Mouse (Mus musculus) thymus, postnatal 4 days (tissue): ENCODE measurements around the gene Zfp459.
"Not testable (repeated sequence)": the region's sequence is repeated elsewhere in the genome, so short reads cannot be mapped to it uniquely, and the experiment has no call there.

Experiments
- DNase-seq: peaks from one replicate; pipeline ENCODE4 v3.0.0; 2021

Zfp459 gene

DNA sequence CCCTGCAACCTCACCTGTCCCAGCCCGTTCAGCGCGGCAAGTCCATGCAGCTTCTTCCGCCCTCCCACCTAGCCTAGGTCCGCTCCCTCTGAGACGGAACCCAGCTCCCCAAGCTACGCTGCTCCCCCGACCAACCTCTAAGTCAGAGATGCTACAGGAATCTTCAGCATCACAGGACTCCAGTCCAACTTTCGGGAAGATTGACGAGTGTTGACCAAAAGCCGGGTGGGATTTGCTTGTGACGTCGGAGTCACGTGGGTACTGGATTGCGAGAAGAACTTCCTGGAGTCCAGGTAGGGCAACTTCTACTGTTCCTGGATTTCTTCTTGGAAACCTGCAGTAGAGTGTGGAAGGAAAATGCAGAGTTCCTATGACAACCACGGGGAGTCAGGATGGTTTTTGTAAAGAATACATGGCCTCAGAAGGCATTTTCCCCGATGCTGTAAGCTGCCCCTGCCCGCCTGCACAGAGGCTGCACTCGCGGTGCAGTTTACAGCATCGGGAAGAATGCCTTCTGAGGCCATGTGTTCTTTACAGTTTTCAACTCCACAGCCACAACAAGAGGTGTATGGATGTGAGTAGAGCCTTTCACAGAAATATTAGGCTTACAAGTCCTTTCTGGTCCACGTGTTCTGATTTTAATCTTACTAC, at the start of gene Zfp459:
Gene Zfp459, minus strand, starts transcription at position 212 of the 651 bp plus-strand sequence.
- peak; percentile 66 for DNase-seq

- no peak for DNase-seq
These were observed 48.1 kb upstream of the Zfp459 start for GRCm38 (mm10) chr13:67469274-67469673.

- not testable (repeated sequence) for DNase-seq
These were observed 42.4 kb upstream of the Zfp459 start for GRCm38 (mm10) chr13:67463506-67464185.

DNA sequence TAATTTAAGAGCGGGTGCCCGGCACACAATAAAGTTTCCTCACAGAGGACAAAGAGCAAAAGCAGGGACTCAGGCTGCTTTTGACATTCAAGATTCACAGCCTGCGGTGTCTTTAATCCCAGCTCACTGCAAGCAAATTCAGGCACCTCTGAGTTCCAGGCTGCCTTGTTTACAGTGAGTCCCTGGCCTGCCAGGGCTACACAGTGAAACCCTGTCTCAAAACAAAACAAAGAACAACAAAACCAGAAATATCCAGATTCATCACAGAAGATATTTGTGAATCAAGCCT, 30.7 kb upstream of the Zfp459 start:
- DNase-seq: peak; percentile 11

DNA sequence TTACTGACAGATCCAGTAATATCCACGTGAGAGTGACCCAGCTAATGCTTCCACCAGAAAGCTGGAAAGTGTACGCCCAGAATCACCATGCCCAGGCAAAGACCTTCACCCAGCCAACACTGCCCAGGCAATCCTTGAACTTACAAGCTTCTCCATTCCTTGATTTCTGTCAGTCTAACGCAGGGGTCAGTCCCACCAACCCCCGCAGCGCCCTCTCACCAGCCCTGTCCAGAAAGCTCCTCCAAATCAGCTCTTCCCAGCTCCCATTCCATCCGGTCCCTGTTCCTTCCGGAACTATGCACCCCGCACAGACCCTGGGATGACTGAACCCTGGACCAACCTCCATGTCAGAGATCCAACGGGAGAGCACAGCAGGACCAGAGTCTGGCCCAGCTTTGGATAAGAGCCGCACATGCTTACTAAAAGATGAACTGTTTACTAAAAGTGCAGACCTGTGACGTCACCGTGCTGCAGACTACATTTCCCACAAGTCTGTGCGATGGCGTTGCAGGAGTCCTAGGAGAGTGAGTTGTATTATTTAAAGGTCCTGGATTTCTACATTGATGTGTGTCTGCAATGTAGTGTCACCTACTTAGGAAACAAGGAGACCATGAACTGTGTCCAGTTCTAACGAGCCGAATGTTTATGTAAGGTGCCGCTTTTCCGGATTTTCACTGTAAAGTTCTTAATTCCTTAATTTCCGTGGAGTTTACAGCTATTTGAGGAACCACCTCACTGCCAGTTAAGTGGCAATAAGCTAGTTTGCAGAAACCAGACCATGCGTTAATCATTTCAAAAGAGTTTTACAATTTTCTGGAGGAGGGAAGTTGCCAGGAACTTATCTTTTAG, 30.2 kb upstream of the Zfp459 start, which contains the start of gene Zfp874a:
Gene Zfp874a, minus strand, starts transcription at position 453 of the 849 bp plus-strand sequence.
- DNase-seq: peak; percentile 90

DNA sequence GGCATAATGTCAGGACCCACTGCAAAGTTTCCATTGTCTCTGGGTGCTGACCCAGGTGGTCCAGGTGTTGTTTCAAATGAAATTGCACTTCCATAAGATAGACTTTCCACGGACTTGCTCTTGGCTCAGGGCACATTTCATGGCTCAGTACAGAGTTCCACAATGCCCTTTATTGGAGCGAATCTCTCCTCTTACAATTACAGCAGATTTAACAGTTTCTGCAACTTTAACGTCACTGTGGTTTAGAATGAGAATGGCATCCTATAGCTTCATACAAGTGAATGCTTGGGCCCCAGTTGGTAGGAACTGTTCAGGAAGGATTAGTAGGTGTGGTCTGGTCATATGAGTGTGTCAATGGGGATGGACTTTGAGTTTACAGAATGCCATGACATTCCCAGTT, 15.9 kb upstream of the Zfp459 start:
- DNase-seq: not testable (repeated sequence)

GRCm38 (mm10) chr13:67428116-67428515, 6.9 kb upstream of the Zfp459 start:
- no peak for DNase-seq

DNA sequence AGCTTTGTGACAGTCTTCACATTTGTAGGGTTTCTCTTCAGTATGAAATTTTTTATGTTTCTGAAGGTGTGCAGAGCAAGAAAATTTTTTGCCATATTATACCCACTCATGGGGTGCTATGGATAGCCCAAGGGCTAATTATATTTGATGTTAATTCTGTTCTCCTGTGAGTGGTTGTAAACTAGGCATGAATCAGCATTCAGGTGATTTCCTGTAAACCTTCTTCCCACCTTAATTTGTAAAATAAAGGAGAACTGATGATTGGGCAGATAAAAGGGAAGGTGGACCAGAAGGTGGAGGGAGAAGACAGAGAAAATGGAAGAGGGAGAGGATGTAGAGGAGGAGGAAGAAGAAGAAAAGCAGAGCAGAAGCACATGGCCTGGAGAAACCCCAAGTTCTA, 4.5 kb upstream of the Zfp459 start:
- DNase-seq: not testable (repeated sequence)

GRCm38 (mm10) chr13:67422532-67422931, 1.3 kb upstream of the Zfp459 start:
- DNase-seq: not testable (repeated sequence)

DNA sequence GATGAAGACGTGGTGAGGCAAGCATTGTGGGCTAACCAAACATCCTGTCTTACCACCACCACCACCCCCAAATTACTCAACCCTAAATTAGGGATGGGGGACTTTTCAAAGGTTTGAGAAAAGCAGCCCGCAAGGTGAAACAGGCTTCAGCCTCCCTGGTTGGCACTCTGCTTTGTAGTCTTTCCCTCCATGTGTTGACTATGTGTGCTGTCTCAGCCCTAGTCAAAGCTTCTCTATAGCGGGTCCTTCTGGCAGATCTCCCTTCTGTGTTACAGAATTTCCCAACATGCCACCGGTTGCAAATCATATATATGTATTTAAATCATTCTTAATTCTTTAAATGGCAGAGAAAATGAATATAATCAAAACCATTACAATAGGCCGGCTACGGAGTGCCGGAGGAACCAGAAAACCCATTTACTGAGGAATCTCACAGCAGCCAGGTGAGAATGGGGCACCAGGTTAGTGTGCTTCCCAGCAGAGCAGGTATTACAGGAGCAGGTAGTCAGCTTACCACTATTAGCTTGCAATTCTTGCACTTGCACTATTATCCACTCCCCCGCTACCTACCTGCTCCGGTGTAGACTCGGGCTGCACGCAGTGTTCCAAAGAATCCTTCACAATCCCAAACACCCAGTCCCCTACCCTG, 536 bp downstream of the Zfp459 start:
- DNase-seq: no peak

GRCm38 (mm10) chr13:67416811-67417210, 4.4 kb downstream of the Zfp459 start:
- no peak for DNase-seq

DNA sequence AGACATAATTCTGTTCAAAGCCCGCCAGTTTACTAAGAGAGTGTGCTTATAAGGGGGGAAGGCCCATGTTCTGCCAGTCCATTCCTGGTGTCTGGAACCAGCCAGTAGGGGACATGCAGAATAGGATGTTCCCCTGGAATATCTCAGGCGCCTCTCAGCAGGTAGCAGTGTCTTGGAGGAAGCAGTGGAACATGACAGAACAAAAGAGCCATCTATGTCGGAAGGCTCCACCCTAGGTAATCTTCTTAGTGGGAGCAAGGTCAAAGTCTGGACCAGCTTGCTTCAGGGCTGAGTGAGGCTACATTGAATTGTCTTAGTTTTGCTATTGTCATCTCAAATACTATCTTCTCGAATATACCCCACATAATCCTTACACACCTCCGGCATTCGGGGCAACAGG, 5.5 kb downstream of the Zfp459 start:
- DNase-seq: no peak

DNA sequence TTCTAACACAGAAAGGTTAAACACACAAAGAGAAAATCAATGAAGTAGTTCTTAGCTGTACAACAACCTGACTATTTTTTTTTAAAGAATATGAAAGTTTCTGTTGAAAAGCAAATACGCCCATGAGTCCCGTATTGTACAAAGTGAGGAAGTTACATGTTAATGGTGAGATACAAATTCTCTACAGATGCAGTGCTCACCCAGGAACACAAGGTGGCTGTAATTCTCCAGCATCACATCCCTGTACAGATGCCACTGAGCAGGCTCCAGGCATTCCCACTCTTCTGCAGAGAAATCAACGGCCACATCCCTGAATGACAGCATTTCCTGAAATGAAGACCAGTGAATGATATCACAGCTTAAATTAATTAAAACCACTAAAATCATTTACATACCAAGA, 7.6 kb downstream of the Zfp459 start:
- DNase-seq: not testable (repeated sequence)

DNA sequence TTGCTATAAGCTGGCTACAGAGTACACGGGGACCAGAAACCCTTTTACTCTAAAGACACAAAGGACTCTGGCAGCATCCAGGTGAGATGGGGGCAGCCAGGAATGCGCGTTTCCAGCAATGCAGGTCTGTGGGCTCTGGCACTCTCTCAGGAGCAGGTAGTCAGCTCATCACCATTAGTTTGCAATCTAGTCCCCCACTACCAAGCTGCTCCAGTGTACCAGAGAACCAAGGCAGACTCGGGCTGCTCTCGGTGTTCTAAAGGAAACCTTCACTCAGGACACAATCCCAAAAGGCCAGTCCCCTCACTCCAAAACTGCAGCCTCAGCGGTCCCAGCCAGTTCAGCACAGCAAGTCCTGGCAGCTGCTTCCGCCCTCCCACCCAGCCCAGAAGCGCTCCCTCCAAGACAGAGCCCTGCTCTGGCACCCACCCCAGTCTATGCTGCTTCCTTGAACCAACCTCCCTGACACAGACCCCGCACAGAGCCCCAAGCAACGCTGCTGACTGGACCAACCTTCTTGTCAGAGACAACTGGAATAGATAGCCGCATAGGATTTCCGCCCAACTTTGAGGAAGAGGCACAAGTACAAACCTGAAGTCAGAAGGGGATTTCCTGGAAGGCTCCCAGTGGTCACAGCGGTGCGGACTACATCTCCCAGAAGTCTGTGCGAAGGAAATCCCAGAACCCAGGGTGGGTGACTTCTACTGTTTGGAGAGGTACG, 21.9 kb downstream of the Zfp459 start, which contains the start of gene Zfp429:
Gene Zfp429, minus strand, starts transcription at position 637 of the 721 bp plus-strand sequence.
- peak; percentile 74 for DNase-seq

- DNase-seq: not testable (repeated sequence)
These were observed 45.0 kb downstream of the Zfp459 start for GRCm38 (mm10) chr13:67376255-67376654.

- DNase-seq: peak; percentile 80
These were observed 45.9 kb downstream of the Zfp459 start, which contains the start of the genes Gm28041 and Zfp456 for GRCm38 (mm10) chr13:67375050-67375911. Gm28041 (minus strand) TSS chr13:67375733. Zfp456 (minus strand) TSS chr13:67375810.

- peak; percentile 91 for DNase-seq
These were observed 61.0 kb downstream of the Zfp459 start, which contains the start of the genes Gm28044 and Zfp953 for GRCm38 (mm10) chr13:67360131-67360744. Gm28044 (minus strand) TSS chr13:67360536. Zfp953 (minus strand) TSS chr13:67360605.
